Mouse (Mus musculus) thymus, adult 2 months (tissue): Measurements from ENCODE around the gene Olfr709-ps1.

ENCODE experiments used
- CTCF ChIP-seq: fragments of 200-500 bp; IDR thresholded peaks from 2 replicates; pipeline ENCODE4 v1.5.1; 2012; ENCODE audit warnings: mild to moderate bottlenecking, control low read depth, low read length, moderate library complexity, borderline replicate concordance; ENCODE audit not compliant: control insufficient read depth, poor library complexity, insufficient read depth; ENCODE audit errors: extremely low read depth
- POLR2A ChIP-seq: fragments of 200-500 bp; IDR thresholded peaks from 2 replicates; pipeline ENCODE4 v1.6.1; 2012; ENCODE audit warnings: mild to moderate bottlenecking, low read length, control low read depth, moderate library complexity; ENCODE audit not compliant: control insufficient read depth, poor library complexity, insufficient read depth; ENCODE audit errors: extremely low read depth

DNA sequence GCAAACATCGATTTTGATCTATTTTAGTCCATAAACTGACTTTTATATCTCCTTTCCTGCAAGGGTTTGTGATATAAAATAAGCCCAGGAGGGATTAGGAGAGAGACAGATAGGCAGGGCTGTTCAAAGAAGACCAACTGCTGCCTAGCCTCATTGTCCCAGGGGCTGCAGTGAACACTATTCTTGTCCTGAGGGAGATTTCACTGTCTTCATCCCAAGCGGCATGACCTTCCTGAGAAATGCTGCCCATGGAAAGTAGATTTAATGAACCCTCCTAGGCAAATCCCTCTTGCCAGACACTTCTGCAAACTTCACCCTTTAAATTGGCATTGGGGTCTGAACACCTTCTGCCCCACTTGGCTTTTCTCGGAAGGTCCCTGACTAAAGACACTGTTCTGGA is 55.2 kb downstream of the Olfr709-ps1 start, which contains the start of gene Olfr705:
- TF ChIP-seq POLR2A (no peak), CTCF (no peak)
